Mouse (Mus musculus): ENCODE measurements at regions not wholly inside any gene's neighbourhood (a gene's known extent, or its start where the extent isn't known, plus 50 kb on each side); places are given as distances from the start of the nearest gene placed in this dataset.
A peak's percentile ranks its signal among the peaks of the same experiment; 100 is the strongest.

GRCm38 (mm10) chr13:37181169-37181787 is 131.2 kb upstream of the F13a1 start:
- Histone ChIP-seq H3K9ac (no peak overlapping the region), H3K4me1 (ENCODE audit: insufficient read depth) (no peaks in the 10 kb centered on the region), H3K36me3 (ENCODE audit: insufficient read depth) (no peaks in the 10 kb centered on the region), H3K4me3 (ENCODE audit: low read depth, low read length) (no peak overlapping the region), H3K4me2 (no peak overlapping the region), H3K27me3 (ENCODE audit: insufficient read depth, low read length) (no peaks in the 10 kb centered on the region), H3K9me3 (ENCODE audit: low read depth, low read length) (no peaks in the 10 kb centered on the region), H3K27ac (ENCODE audit: low read depth) (no peak overlapping the region)
- peak; percentile 4 for DNase-seq
- ATAC-seq (ENCODE audit: insufficient read depth), result no peak
- no peak for TF ChIP-seq CTCF (IDR thresholded peaks at IDR 0.05; ENCODE audit: low read depth)
- WGBS, result 56% methylated on average over 9 of the region's 9 CpGs

GRCm38 (mm10) chr13:37176526-37176925 is 126.5 kb upstream of the F13a1 start:
- WGBS, result 79% methylated on average over 1 of the region's 1 CpGs
- Histone ChIP-seq H3K27me3 (ENCODE audit: insufficient read depth, low read length) (no peaks in the 10 kb centered on the region), H3K36me3 (ENCODE audit: insufficient read depth) (no peaks in the 10 kb centered on the region), H3K9me3 (ENCODE audit: low read depth, low read length) (no peaks in the 10 kb centered on the region), H3K4me1 (ENCODE audit: insufficient read depth) (no peaks in the 10 kb centered on the region), H3K4me3 (ENCODE audit: low read depth, low read length) (no peak overlapping the region), H3K27ac (ENCODE audit: low read depth) (no peak overlapping the region), H3K4me2 (no peak overlapping the region), H3K9ac (no peak overlapping the region)
- DNase-seq (no peak), ATAC-seq (ENCODE audit: insufficient read depth) (no peak)
- no peak for TF ChIP-seq CTCF (IDR thresholded peaks at IDR 0.05; ENCODE audit: low read depth)

- H3K4me3 ChIP-seq (ENCODE audit: low read depth, low read length), result no peak overlapping the region
- H3K9me3 ChIP-seq (ENCODE audit: low read depth, low read length), result no peaks in the 10 kb centered on the region
- no peak for TF ChIP-seq CTCF (IDR thresholded peaks at IDR 0.05; ENCODE audit: low read depth)
- no peaks in the 10 kb centered on the region for H3K36me3 ChIP-seq (ENCODE audit: insufficient read depth)
- H3K27me3 ChIP-seq (ENCODE audit: insufficient read depth, low read length), result no peaks in the 10 kb centered on the region
- DNase-seq (no peak), ATAC-seq (ENCODE audit: insufficient read depth) (no peak)
- H3K4me1 ChIP-seq (ENCODE audit: insufficient read depth), result no peaks in the 10 kb centered on the region
- no peak overlapping the region for H3K9ac ChIP-seq
- no peak overlapping the region for H3K4me2 ChIP-seq
- no peak overlapping the region for H3K27ac ChIP-seq (ENCODE audit: low read depth)
- 82% methylated on average over 8 of the region's 8 CpGs for WGBS
These were observed 126.0 kb upstream of the F13a1 start for GRCm38 (mm10) chr13:37175997-37176396.

DNA sequence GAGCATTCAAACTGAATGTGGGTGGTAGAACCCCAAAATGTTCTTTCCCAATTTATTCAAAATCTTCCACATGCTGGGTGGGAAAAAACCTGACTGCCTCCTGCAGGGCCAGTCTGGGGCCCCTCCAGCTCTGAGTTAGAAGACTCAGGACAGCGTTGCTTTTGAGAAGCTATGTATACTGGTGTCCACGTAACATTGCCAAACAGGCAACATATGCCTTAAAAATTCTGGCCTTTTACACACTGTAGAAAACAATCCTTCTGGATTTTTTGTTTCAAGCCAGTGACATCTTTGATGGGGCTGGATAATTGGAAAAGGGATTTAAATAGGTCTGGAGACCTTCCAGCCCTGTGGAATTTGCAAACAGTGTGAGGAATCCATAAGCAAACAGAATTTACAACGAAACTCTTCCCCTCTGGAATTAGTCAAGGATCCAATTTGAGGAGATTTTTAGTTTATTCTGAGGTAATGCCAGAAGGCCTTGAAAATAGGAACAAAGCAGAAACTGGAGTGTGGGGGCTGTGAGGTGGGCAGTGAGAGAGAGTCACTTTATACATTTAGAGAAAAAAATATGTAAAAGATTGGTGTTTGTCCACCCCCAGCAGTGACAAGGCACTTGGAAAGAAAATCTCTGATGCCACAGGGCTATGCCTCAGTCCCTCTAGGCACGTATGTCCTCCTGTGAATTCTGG is 108.9 kb upstream of the F13a1 start:
- DNase-seq, result peak; percentile 8
- Histone ChIP-seq H3K9me3 (ENCODE audit: low read depth, low read length) (no peaks in the 10 kb centered on the region), H3K4me2 (no peak overlapping the region), H3K9ac (no peak overlapping the region), H3K27ac (ENCODE audit: low read depth) (no peak overlapping the region), H3K36me3 (ENCODE audit: insufficient read depth) (no peaks in the 10 kb centered on the region), H3K27me3 (ENCODE audit: insufficient read depth, low read length) (no peaks in the 10 kb centered on the region), H3K4me3 (ENCODE audit: low read depth, low read length) (no peak overlapping the region), H3K4me1 (ENCODE audit: insufficient read depth) (no peaks in the 10 kb centered on the region)
- no peak for TF ChIP-seq CTCF (IDR thresholded peaks at IDR 0.05; ENCODE audit: low read depth)
- ATAC-seq (ENCODE audit: insufficient read depth), result no peak
- whole genome bisulfite sequencing, result 63% methylated on average over 4 of the region's 4 CpGs

GRCm38 (mm10) chr13:37157808-37158207 is 107.8 kb upstream of the F13a1 start:
- Histone ChIP-seq H3K4me3 (ENCODE audit: low read depth, low read length) (no peak overlapping the region), H3K9me3 (ENCODE audit: low read depth, low read length) (no peaks in the 10 kb centered on the region), H3K4me1 (ENCODE audit: insufficient read depth) (no peaks in the 10 kb centered on the region), H3K4me2 (no peak overlapping the region), H3K27ac (ENCODE audit: low read depth) (no peak overlapping the region), H3K9ac (no peak overlapping the region), H3K36me3 (ENCODE audit: insufficient read depth) (no peaks in the 10 kb centered on the region), H3K27me3 (ENCODE audit: insufficient read depth, low read length) (no peaks in the 10 kb centered on the region)
- 82% methylated on average over 3 of the region's 3 CpGs for WGBS
- no peak for TF ChIP-seq CTCF (IDR thresholded peaks at IDR 0.05; ENCODE audit: low read depth)
- DNase-seq (no peak), ATAC-seq (ENCODE audit: insufficient read depth) (no peak)

- Histone ChIP-seq H3K36me3 (ENCODE audit: insufficient read depth) (no peaks in the 10 kb centered on the region), H3K4me1 (ENCODE audit: insufficient read depth) (no peaks in the 10 kb centered on the region), H3K9me3 (ENCODE audit: low read depth, low read length) (no peaks in the 10 kb centered on the region), H3K4me3 (ENCODE audit: low read depth, low read length) (no peak overlapping the region), H3K27me3 (ENCODE audit: insufficient read depth, low read length) (no peaks in the 10 kb centered on the region), H3K27ac (ENCODE audit: low read depth) (no peak overlapping the region), H3K9ac (no peak overlapping the region), H3K4me2 (no peak overlapping the region)
- ATAC-seq (ENCODE audit: insufficient read depth), result no peak
- no peak for TF ChIP-seq CTCF (IDR thresholded peaks at IDR 0.05; ENCODE audit: low read depth)
- 67% methylated on average over 4 of the region's 4 CpGs for WGBS
- no peak for DNase-seq
These were observed 101.9 kb upstream of the F13a1 start for GRCm38 (mm10) chr13:37151835-37152516.

- Histone ChIP-seq H3K9ac (no peak overlapping the region), H3K4me1 (ENCODE audit: insufficient read depth) (no peaks in the 10 kb centered on the region), H3K27me3 (ENCODE audit: insufficient read depth, low read length) (no peaks in the 10 kb centered on the region), H3K36me3 (ENCODE audit: insufficient read depth) (no peaks in the 10 kb centered on the region), H3K9me3 (ENCODE audit: low read depth, low read length) (no peaks in the 10 kb centered on the region), H3K4me2 (no peak overlapping the region), H3K27ac (ENCODE audit: low read depth) (no peak overlapping the region), H3K4me3 (ENCODE audit: low read depth, low read length) (no peak overlapping the region)
- no peak for TF ChIP-seq CTCF (IDR thresholded peaks at IDR 0.05; ENCODE audit: low read depth)
- DNase-seq (no peak), ATAC-seq (ENCODE audit: insufficient read depth) (no peak)
- WGBS, result 78% methylated on average over 1 of the region's 1 CpGs
These were observed 99.9 kb upstream of the F13a1 start for GRCm38 (mm10) chr13:37149961-37150360.
